Mouse (Mus musculus) megakaryocyte, embryonic 14.5 days (primary cell): ENCODE measurements around the gene Csmd2. TPM values are rescaled to one million over a fixed set of nuclear protein-coding genes. Genes with fewer than 3 reads are reported as not detected.
A peak's percentile ranks its signal among the peaks of the same experiment; 100 is the strongest.
"Not testable (repeated sequence)": the region's sequence is repeated elsewhere in the genome, so short reads cannot be mapped to it uniquely, and the experiment has no call there.

Source experiments
- H3K27me3 ChIP-seq: replicated peaks from 2 replicates; pipeline ENCODE3; 2012; ENCODE audit warnings: inconsistent platforms
- H3K36me3 ChIP-seq: replicated peaks from 2 replicates; pipeline ENCODE3; 2012; ENCODE audit warnings: low read length, inconsistent platforms, mixed read lengths
- H3K4me1 ChIP-seq: 2 replicates; pipeline ENCODE4 v1.6.1; 2012; ENCODE audit warnings: inconsistent platforms
- H3K4me3 ChIP-seq: replicated peaks from 2 replicates; pipeline ENCODE3; 2012; ENCODE audit warnings: moderate library complexity, mild to moderate bottlenecking, inconsistent platforms
- H3K9me3 ChIP-seq: 2 replicates; pipeline ENCODE4 v1.6.1; 2012; ENCODE audit warnings: inconsistent platforms
- FLI1 ChIP-seq: IDR thresholded peaks from 2 replicates; pipeline ENCODE4 v1.6.1; 2012; ENCODE audit warnings: low read length, inconsistent platforms, mixed read lengths
- GATA1 ChIP-seq: IDR thresholded peaks from 3 replicates; pipeline ENCODE4 v1.6.1; 2012; ENCODE audit warnings: mixed read lengths, low read length, inconsistent platforms, borderline replicate concordance
- polyA plus RNA-seq: library from polyadenylated mRNA; stranded (reverse); fragments of >175 nt; gene quantifications from 2 replicates; pipeline ENCODE4 v1.2.3, GENCODE M21; 2012; ENCODE audit warnings: low replicate concordance; ENCODE audit not compliant: insufficient read depth

Gene Csmd2
- polyA plus RNA-seq, 1 experiment: not detected

DNA sequence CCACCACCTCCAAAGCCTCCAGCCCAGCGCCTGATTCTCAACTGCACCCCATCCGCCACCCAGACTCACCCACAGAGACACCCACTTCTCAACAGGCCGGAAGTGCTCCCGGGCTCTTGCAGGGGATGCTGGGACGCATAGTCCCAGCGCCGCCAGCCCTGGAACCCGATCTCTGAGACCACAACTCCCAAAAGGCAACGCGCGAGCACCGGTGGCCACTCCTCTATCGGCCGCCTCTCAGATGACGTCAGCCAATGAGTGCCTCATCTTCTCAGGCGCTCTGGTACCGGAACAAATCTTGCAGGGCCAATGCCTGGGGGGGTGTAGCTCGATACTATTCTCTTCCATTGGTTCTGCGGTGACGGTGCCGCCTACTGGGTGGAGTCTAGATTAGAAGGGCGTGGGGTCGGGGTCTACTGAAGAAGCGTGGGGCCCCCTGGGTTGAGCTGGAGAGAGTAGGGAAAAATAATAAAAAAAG, 622.3 kb downstream of the Csmd2 start, which contains the start of gene Zscan20:
Gene Zscan20 (minus strand): TSS at position 174 of the 478 bp plus-strand sequence.
- H3K27me3 ChIP-seq: peaks cover 2% of the 10 kb centered on the region
- H3K4me1 ChIP-seq: peaks cover 59% of the 10 kb centered on the region
- TF ChIP-seq FLI1 (no peak; the same call in 1 of the 2 replicates), GATA1 (no peak)
- no peaks in the 10 kb centered on the region for H3K9me3 ChIP-seq
- H3K36me3 ChIP-seq: peaks cover 2% of the 10 kb centered on the region
- peak within 1 kb of the TSS; percentile 94 for H3K4me3 ChIP-seq

GRCm38 (mm10) chr4:128610706-128611105, 623.0 kb downstream of the Csmd2 start:
- H3K4me3 ChIP-seq: peak overlapping the region; percentile 94

GRCm38 (mm10) chr4:128611726-128612125, 624.1 kb downstream of the Csmd2 start:
- H3K36me3 ChIP-seq, H3K9me3 ChIP-seq, H3K4me3 ChIP-seq: not testable (repeated sequence)
- Histone ChIP-seq H3K27me3 (peaks cover 14% of the 10 kb centered on the region), H3K4me1 (peaks cover 62% of the 10 kb centered on the region)

More at GRCm38 (mm10) chr4:128610706-128611105, 623.0 kb downstream of the Csmd2 start:
- peaks cover 60% of the 10 kb centered on the region for H3K4me1 ChIP-seq
- H3K9me3 ChIP-seq: no peaks in the 10 kb centered on the region
- H3K36me3 ChIP-seq: peaks cover 2% of the 10 kb centered on the region
- no peak for TF ChIP-seq GATA1
- no peak for TF ChIP-seq FLI1
- H3K27me3 ChIP-seq: peaks cover 4% of the 10 kb centered on the region

- TF ChIP-seq GATA1 (no peak), FLI1 (no peak)
- Histone ChIP-seq H3K27me3 (peaks cover 26% of the 10 kb centered on the region), H3K4me3 (no peak overlapping the region), H3K36me3 (no peaks in the 10 kb centered on the region), H3K9me3 (no peaks in the 10 kb centered on the region), H3K4me1 (peaks cover 73% of the 10 kb centered on the region)
These were observed 625.7 kb downstream of the Csmd2 start for GRCm38 (mm10) chr4:128613326-128613725.

GRCm38 (mm10) chr4:128615761-128616160, 628.1 kb downstream of the Csmd2 start:
- H3K27me3 ChIP-seq: peaks cover 31% of the 10 kb centered on the region
- no peaks in the 10 kb centered on the region for H3K36me3 ChIP-seq
- H3K4me3 ChIP-seq: peak overlapping the region; percentile 28
- peaks cover 69% of the 10 kb centered on the region for H3K4me1 ChIP-seq
- no peaks in the 10 kb centered on the region for H3K9me3 ChIP-seq
- TF ChIP-seq GATA1 (no peak), FLI1 (no peak)

Other genes starting within 250 kb of the Csmd2 start
- gene CK137956, start 16.9 kb upstream of the Csmd2 start, polyA plus RNA-seq: not detected in 2 replicates